Mouse (Mus musculus) brain, embryonic 14.5 days (tissue): ENCODE results near the gene Strn4.

ENCODE experiments used
- CTCF ChIP-seq: fragments of 200-500 bp; IDR thresholded peaks from 2 replicates; pipeline ENCODE4 v1.5.1; 2012; ENCODE audit warnings: inconsistent platforms, mild to moderate bottlenecking, moderate library complexity, borderline replicate concordance; ENCODE audit not compliant: insufficient read depth, insufficient read length; ENCODE audit errors: extremely low read depth
- POLR2A ChIP-seq: fragments of 200-500 bp; IDR thresholded peaks from 2 replicates; pipeline ENCODE4 v1.6.1; 2012; ENCODE audit warnings: mild to moderate bottlenecking, inconsistent platforms, borderline replicate concordance; ENCODE audit not compliant: poor library complexity, insufficient read depth, insufficient read length, severe bottlenecking; ENCODE audit errors: extremely low read depth

GRCm38 (mm10) chr7:16766443-16766842, 49.2 kb upstream of the Strn4 start:
- TF ChIP-seq POLR2A (no peak), CTCF (no peak)
